Mouse (Mus musculus) activated CD4-positive, CD25-positive, alpha-beta regulatory T cell, adult 4 months (primary cell): Measurements from ENCODE around the gene Ccdc3. TPM values are rescaled to one million over a fixed set of nuclear protein-coding genes. Genes with fewer than 3 reads are reported as not detected.
"Not testable (repeated sequence)": the region's sequence is repeated elsewhere in the genome, so short reads cannot be mapped to it uniquely, and the experiment has no call there.

Experiments used
- ATAC-seq: one replicate; pipeline ENCODE4 v1.8.0; 2017
- polyA plus RNA-seq, 2 experiments: library from polyadenylated mRNA; unstranded; fragments of 100-300 nt; shearing (Covaris generic); gene quantifications; one replicate each; pipeline ENCODE4 v1.2.1; 2017

Gene Ccdc3
- polyA plus RNA-seq, result not detected

DNA sequence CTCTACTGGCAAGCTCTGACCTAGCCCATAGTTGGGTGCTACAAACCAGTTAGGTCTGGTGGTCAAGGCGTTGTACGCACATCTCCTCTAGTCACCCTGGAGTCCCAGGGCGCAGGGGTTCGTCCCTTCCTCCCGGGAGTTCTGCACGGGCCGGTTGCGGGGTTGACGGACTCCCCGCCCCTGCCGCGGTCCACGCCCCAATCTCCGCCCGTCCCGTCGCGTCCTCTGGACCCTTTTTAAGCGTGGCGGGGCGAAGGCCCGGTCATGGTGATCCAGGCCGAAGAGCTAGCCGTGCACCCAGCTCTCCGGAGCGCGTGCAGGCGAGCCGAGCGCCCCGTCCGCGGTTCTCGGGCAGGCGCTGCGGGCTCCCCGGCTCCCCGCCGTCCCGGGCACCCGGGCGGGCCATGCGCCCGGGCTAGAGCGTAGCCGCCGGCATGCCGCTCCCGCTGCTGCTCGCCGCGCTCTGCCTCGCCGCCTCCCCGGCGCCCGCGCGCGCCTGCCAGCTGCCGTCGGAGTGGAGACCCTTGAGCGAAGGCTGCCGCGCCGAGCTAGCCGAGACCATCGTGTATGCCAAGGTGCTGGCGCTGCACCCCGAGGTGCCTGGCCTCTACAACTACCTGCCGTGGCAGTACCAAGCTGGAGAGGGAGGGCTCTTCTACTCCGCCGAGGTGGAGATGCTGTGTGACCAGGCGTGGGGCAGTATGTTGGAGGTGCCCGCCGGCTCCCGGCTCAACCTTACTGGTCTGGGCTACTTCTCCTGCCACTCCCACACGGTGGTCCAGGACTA, at the start of gene Ccdc3:
Gene Ccdc3, plus strand, starts transcription at position 277 of the 787 bp plus-strand sequence.
- no peak for ATAC-seq

DNA sequence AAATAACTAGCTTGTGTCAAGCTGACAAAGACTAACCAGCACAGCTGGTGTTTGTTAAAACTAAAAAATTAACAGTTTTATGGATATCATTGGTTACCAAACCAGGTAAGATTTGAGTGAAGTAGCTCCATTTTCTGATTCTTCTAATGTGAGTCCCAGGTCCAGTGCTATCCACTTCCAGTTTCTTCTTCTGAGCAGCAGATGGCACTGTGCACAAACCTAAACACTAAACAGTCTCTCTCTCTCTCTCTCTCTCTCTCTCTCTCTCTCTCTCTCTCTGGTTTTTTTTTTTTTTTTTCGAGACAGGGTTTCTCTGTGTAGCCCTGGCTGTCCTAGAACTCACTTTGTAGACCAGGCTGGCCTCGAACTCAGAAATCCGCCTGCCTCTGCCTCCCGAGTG, 47.2 kb upstream of the Ccdc3 start:
- ATAC-seq, result not testable (repeated sequence)

DNA sequence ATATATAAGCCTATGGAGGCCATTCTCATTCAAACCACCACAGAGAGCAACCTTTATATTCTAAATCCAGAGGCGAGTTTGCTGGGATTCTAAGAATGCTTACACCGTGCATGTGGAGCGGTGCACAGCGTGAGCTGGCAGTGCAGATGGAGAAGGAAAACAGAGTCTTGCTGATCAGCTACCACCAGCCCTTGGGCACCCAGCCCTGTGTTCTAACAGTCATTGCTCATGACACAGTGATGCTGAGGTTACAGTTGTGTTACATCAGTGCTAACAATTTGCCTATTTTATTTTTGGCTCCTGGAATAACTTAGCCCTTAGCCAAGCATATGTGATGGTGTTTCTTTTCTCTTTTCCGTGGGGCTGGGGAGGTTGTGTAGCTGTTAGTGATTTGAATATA, 42.7 kb upstream of the Ccdc3 start:
- no peak for ATAC-seq

DNA sequence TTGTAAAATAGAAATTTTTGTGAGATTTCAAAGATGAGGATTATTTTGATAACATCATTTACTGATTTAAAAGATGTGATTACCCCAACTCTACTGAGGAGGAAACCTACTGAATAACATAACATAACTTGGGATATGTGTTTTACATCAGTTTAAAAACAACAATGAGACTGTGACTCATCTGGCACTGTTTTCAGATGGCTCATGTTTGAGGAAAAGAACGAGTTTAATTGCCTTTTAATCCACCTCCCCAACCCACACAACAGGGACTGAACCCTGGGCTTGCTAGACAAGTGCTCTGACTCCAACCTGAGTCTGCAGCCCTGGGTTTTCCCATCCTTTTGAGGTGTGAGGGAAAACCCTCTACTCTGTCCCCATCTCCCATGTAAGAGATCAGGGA, 42.3 kb upstream of the Ccdc3 start:
- no peak for ATAC-seq

DNA sequence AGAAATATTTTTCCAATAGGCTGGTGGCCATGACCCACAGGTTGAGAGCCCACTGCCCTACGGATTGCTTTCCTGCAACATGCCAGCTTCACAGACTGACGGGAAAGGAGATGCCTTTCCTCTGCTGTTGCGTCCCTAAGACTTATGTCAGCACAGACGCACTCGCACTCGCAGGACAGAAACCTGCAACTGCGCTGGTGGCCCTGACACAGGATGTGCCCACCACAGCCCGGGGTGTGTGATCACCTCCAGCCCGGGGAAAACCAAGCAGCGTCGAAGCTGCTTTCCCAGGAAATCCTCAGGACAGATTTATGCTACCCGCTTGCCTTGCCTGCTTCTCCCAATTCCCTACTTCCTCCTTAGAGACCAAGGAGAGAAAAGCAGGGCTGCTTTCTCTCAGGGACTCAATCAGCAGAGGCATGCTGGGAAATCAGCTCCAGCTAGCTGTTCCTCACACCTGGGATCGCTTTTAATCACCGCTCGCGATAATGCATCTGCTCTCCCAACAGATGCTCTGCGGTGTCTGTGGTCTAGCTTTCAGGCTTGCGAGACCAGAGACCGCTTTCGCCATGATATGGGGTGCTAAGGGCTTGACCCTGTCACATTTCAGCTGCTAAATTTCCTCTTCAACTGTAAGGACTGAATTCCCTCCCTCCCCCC, 39.7 kb upstream of the Ccdc3 start:
- ATAC-seq, result no peak

DNA sequence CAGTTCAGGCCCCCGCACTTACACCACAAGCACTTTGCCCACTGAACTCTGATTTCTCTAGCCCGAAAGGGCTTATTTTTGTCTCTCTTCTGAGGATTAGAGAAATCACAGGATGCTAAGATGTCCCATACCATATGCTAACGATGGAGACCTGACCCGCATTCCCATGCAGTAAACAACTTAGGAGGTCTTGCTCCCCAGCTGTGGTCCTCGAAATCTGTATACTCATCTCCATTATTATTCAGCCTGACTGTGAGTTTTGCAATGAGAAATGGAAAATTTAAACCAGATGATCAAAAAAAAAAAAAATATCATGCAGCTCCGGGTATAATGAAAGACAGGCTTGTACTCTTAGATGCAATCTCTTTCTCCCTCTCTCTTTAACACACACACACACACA, 38.4 kb upstream of the Ccdc3 start:
- ATAC-seq, result no peak

DNA sequence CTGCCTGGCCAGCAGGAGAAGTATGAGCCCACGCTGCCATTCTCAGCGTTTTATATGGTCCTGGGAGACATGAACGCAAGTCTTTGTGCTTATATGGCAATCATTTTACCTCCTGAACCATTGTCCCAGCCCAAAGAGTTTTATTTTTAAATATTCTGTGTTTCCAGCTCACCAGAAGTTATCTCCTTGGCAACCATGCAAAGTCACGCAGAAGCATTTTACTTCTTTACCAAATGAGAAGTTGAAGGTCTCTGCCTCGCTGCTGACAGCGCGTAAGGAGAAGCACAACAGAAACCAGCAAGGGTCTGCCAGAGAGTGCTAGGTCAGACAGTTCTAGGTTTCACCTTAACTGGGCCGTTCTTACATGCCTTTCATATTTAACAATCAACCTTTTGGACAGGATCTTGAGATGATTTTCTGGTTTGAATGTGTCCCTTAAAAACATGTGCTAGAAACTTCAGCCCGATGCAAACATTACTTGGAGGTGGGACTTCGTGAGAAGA, 35.8 kb upstream of the Ccdc3 start:
- ATAC-seq, result no peak

DNA sequence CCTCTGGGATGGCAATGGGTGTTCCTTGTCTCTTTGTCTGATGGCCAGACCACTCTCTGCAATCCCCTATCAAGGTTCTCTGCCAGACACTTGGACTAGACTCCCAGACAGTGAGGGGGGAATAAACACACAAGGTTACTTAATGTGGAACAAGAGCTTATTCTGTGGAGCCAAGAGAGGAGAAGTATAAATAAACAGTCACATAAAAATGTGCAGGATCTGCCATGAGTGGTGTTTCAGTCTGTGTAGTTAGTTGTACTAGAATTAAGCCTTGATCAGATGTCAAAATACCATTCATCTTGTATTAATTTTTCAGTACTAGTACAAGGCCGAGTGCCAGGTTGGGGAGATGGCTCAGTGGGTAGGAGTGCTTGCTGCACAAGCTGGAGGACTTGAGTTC, 34.7 kb upstream of the Ccdc3 start:
- no peak for ATAC-seq

DNA sequence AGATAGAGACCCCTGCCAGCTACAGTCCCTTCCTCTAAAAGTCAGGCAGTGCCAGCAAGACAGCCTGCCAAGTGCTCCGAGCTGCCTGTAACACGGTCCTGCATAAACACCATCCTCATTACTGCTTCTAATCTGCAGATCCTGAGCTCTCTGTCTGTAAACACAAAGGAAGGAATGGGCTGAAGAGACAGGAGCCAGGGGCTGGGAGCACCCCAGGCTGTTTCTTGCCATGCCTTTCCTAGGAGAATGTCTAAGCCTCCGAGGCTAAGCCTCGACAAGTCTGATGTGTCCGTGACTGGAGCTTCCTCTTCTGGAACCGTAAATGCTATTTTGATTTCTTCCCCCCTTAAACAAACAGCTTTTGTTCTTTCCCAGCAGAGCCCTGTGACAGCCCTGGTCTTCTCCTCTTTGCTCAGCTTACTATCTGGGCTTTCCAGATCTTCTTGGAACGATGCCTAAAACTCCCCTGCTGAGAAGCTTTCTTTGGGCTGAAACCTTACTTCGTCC, 24.7 kb upstream of the Ccdc3 start:
- ATAC-seq, result no peak

DNA sequence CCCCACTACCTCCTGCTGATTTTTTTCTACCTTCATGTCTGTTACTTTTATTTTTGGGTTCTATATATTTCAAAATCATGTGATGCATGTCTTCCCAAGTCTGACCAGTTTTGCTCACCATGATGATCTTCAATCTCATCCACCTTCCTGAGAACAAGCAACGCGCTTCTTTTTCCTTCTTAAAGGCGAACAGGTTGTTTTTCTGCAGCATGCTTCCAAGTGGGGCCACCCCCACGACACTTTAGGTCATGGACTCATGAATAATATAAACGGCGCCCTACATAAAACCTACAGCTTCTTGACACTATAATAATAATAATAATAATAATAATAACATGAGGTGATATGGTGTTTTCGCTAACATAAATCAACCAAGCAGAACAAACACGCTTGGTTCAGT, 23.2 kb upstream of the Ccdc3 start:
- no peak for ATAC-seq

DNA sequence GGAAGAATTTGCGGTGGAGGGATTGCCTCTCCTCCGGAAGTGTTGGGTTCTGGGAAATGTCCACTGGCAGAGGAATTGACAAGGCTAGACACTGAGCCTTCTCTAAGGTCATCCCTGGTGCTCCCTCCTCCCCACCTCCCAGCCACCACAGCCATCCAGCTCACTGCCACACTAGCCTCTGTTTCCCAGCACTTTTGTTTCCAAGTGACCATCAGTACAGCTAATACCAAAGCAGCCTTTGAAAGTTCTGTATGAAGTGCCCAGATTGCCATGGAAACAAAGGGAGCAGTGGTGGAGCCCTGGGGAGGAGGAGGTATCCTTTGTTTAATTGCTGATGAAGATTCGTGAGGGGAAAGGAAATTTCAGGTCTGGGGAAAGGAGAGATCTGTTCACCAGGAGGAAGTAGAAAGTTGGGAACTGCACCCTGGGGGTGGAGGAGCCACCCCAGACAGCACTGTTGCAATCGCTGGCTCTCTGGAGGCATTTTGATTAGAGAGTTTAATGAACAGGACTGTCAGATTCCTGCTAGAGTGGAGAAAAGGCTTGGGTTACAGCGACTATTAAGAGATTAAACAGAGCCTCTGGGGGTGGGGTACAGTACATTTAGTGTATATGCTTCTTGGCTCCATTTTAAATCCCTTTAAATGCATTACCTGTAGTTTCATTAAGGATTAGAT, 20.6 kb upstream of the Ccdc3 start:
- ATAC-seq, result no peak

DNA sequence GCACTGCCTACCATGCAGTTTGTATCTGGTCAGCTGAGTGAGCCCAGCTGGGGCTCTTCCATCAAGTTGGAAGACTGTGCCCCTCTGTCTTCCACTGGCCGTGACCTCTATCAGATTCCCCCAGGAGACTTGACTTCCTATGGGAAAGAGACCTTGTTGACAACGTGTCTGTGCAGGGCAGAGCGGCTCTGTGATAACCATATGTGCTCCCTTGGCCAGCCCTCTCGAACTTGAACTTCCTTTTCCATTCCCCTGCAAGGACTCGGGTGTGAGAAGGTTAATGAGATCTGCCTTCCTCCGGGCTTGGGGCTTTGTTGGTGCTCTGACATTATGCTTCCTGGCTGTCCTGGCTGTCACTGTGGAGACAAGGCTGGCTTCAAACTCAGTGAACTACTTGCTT, 12.1 kb upstream of the Ccdc3 start:
- no peak for ATAC-seq

DNA sequence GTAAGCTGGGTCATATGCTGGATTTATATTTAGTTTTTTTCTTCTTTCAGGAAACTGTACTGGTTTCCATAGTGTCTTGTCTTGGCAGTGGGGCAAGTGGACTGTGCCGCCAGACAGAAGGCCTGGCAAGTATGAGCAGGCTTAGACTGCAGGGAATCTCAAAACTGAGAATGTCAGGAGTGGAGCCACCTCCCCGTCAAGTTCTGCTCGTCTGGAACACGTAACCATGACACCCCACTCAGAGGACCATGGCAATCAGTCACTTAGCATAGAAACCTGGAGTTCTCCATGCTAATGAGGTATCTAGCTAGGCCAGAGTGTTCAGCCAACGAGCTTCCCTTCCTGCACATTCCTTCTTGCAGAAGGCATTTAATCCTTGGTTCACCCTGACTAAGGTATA, 10.2 kb upstream of the Ccdc3 start:
- ATAC-seq, result no peak

DNA sequence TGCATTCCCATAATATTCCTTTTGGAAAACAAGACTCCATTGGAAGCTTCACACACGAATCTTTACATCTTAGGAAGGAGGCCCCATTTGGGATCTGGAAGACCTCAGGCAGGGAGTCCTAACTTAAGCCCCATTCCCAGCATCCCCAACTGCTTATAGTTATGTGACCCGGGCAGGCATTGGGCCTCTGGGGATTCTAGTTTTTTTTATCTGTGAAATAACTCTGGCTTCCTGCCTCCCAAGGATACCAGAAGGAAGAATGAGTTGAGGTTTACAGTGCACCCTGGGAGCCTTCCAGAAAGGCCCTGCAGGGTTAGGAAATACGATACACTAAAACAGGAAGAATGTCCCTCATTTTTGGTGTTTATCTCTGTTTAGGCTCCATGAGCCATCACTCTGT, 8.5 kb upstream of the Ccdc3 start:
- ATAC-seq, result no peak

DNA sequence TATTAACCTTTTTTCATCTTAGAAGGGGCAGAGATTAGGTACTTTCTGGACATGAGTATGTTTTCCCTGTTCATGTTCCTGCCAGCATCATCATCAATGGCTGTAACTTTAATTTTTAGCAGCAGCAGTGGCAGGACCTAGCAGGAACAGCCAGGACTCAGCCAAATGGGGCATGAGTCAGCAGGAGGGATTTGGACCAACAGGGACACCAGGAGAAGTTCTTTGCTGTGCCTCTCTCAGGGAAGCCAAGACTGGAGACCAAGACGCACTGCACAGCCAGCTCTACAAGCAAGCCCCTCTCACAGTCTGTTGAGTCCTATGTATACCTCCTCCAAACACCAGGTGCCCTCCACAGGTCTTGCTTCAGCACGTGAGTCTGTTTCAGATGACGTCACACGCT, 5.5 kb upstream of the Ccdc3 start:
- no peak for ATAC-seq

DNA sequence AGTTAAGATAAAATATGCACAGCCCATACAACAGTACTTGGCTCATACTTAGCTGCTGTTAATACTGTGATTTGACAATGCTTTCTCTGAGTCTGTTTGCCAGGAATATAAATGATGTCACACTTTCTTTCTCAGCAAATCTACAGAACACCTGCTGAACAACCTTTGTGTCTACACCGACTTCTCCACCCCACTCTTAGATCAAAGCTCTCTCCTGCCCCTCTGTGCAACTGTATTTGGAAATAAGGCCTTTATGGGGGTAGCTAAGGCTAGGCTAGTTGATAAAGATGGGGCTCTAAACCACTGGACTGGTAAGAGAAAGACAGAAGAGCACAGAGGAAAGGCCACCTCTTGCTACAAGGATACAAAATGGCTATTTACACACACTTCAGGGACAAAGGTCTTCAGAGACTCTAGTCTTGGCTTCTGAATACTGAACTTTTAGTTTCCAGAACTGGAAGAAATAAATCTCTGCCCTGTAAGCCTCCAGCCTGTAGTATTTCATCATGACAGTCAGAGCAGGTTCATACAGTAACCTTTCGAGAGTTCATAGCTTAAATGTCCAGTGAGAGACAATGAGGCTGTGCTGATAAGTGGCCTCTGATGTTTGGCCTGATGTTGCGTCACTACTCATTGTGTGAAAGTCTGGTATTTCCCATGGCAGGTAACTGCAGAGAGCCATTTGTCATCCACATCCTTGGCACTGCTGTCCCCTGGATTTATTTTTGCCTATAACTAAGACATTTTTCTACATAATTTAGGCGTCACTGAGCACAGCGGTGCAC, 2.4 kb upstream of the Ccdc3 start:
- ATAC-seq, result no peak

DNA sequence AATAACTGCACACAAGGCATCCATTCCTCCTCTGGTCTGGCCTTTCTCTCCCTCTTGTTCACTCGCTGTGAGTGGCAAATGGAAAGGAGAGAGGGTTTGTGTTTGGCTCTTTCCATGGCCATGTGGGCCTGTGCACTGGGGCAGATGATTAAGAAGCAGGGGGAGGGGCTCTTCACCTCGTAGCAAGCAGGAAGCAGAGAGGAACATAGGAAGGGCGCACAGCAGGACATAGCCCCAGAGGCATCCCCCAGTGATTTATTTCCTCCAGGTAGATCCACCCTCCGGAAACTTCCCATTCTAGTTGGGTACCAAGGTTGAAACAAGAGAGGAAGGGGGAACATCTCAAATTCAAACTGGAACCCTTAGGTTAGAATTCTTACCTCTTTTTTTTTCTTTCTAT, 2.4 kb downstream of the Ccdc3 start:
- no peak for ATAC-seq

DNA sequence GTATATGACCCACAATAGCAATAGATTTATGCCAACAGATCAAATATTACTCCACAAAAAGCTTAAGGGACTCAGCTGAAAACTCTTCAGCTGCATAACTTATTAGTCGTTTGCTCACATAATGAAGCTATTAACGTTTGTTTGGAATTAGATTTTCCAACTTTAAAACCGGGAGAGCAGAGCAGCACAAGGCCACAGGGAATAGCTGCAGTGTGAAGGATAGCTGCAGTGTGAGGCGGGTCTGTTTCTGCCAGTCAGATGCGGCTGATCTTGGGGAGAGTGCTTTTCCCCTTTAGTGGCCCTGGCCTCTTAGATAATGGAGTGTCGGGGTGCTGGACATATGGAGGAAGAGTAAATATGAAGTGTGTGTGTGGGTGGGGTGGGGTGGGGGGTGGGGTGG, 6.9 kb downstream of the Ccdc3 start:
- ATAC-seq, result no peak

DNA sequence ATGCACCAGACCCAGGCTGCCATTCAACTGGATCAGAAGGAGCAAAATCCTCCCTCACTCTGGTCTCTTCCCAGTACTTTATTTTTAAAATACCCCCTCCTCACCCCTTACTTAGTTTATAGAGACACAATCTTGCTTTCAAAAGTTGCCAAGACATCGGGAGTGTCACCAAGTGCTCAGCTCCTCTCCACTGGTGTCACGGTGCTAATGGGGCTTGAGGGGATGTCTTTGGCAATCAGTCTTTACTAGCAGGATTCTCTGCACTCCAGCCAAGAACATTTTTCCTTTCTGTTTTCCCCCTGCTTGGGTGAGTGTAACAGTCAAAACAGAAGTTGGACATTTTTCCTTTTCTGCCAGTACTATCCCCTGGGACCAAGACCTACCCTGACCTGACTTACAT, 10.3 kb downstream of the Ccdc3 start:
- no peak for ATAC-seq

DNA sequence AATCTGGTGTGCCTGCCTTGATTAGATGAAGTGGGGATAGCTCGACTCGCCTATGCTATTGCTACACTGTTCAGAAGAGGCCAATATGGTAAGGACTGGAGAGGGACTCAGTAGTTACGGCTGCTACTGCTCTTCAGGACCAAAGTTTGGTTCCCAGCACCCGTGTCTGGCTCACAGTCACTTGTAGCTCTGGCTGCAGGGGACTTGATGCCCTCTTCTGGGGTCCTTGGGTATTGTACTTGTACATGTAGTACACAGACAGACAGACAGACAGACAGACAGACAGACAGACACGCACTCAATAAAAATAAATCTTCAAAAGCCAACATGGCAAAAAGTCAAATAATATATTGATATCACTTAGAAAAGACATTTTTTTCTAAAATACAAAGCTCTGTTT, 17.1 kb downstream of the Ccdc3 start:
- ATAC-seq, result no peak

DNA sequence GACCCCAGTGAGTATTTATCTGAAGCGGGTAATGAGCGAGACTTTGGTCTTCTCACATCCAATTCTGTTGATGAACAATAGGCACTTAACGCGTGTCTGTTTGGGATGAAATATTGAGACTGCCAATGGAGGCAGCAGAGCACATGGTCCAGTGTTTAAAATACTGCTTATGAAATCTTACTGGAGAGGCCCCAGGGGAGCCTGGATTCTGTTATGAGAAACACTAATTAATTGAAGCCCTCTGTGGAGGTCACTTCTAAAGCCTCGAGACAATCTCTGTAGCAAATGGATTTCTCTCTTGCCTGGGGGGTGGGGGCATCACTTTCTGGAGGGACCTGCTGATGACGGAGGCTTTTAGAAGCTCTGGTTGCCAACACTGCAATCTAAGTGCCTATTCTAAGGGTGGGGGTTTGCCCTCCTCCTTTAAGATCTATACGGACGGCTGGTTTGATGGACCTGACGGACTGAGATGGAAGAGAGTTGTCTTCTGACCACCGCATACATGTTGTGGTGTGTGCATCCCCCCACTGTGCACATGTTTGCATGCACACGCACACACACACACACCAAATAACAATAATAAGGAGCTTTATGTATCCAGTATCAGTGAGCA, 22.8 kb downstream of the Ccdc3 start:
- ATAC-seq, result no peak
